Comparison of ENCODE assay signal across 8 mouse cellular contexts in genomic region chr12:55720319-55720718, GRCm38 (mm10).
DNase-seq lines count a peak whose midpoint lies in the region; ATAC-seq and TF ChIP-seq lines count a peak whose summit lies in the region.

No protein-coding gene starts in this region.

- H3K9me3 ChIP-seq in hindbrain, postnatal 0 days (ENCODE audit: low read length): no peaks in the 10 kb centered on the region
- H3K9me3 ChIP-seq in hindbrain, embryonic 10.5 days: no peaks in the 10 kb centered on the region
- no peaks in the 10 kb centered on the region for H3K9me3 ChIP-seq in CH12.LX (replicated peaks; ENCODE audit: low read length)

- no peak for TF ChIP-seq EP300 in CH12.LX (IDR thresholded peaks at IDR 0.05; ENCODE audit: low read length)

- no peak overlapping the region for H3K9ac ChIP-seq in hindbrain, postnatal 0 days (replicated peaks; ENCODE audit: low read length)
- no peak overlapping the region for H3K9ac ChIP-seq in CH12.LX (ENCODE audit: insufficient read depth, low read depth)

- H3K4me1 ChIP-seq in hindbrain, postnatal 0 days (ENCODE audit: insufficient read depth, low read length): no peaks in the 10 kb centered on the region
- no peaks in the 10 kb centered on the region for H3K4me1 ChIP-seq in hindbrain, embryonic 10.5 days (replicated peaks)
- peaks cover 0 to 12% of the 10 kb centered on the region in 2 experiments; a peak in 2 of 4 replicates for H3K4me1 ChIP-seq in CH12.LX (ENCODE audit: control insufficient read depth in 1 of 2, insufficient read depth in 2 of 2)

- TF ChIP-seq CTCF in hindbrain, postnatal 0 days (IDR thresholded peaks at IDR 0.05; ENCODE audit: low read depth): peak; percentile 80
- peak; percentile 47 to 81; a peak in 3 of 4 replicates for TF ChIP-seq CTCF in CH12.LX (conservative IDR thresholded peaks at IDR 0.05 in 1 of 2, IDR thresholded peaks at IDR 0.05 in 1 of 2; ENCODE audit: low read depth in 2 of 2, low read length in 2 of 2)

- in situ Hi-C loops in CH12.LX (cut with MboI; ENCODE audit: low pct_ligation_motif_present, low pct_unique_long_range_greater_than_20kb, low sequenced_read_pairs): loop anchor here (25.0 kb wide), 1 partner anchor 208 kb away; no protein-coding TSS in a partner anchor

- peaks cover 20% of the 10 kb centered on the region for H3K36me3 ChIP-seq in hindbrain, postnatal 0 days (ENCODE audit: insufficient read depth, low read length)
- H3K36me3 ChIP-seq in hindbrain, embryonic 10.5 days: peaks cover 36% of the 10 kb centered on the region
- peaks cover 21 to 43% of the 10 kb centered on the region in 2 experiments for H3K36me3 ChIP-seq in CH12.LX (replicated peaks in 1 of 2; ENCODE audit: control insufficient read depth in 1 of 2, insufficient read depth in 1 of 2, low read length in 1 of 2)

- TF ChIP-seq RAD21 in CH12.LX (IDR thresholded peaks at IDR 0.05; ENCODE audit: low read depth, low read length): peak; percentile 87

- DNase-seq in hindbrain, postnatal 0 days (ENCODE audit: low spot score): peak; percentile 76
- DNase-seq in hindbrain, embryonic 10.5 days (ENCODE audit: low spot score): no peak
- DNase-seq in 3T3-L1 (ENCODE audit: low read depth, low spot score) (peak; percentile 69), CH12.LX (ENCODE audit: extremely low read depth) (peak; percentile 49)
- DNase-seq in embryo, embryonic 11.5 days (ENCODE audit: low read depth, low spot score): peak; percentile 8
- no peak for DNase-seq in spleen, postnatal 10 days (ENCODE audit: low spot score in 2 of 2)
- DNase-seq in cerebellum, adult 11-12 months: no peak
- DNase-seq in kidney, postnatal 25 days: no peak

- H3K4me2 ChIP-seq in hindbrain, postnatal 0 days (ENCODE audit: low read depth, low read length): no peak overlapping the region
- H3K4me2 ChIP-seq in CH12.LX (ENCODE audit: insufficient read depth, low read depth, poor library complexity, severe bottlenecking): no peak overlapping the region

- no peaks in the 10 kb centered on the region for H3K27me3 ChIP-seq in hindbrain, postnatal 0 days (ENCODE audit: insufficient read depth, low read length)
- H3K27me3 ChIP-seq in hindbrain, embryonic 10.5 days (ENCODE audit: insufficient read depth, poor library complexity, severe bottlenecking): no peaks in the 10 kb centered on the region
- H3K27me3 ChIP-seq in CH12.LX (replicated peaks): no peaks in the 10 kb centered on the region

- WGBS in hindbrain, postnatal 0 days: 58% methylated on average over 1 of the region's 1 CpGs
- 68% methylated on average over 1 of the region's 1 CpGs for WGBS in hindbrain, embryonic 10.5 days

- dilution Hi-C loops in CH12.LX (cut with MboI; ENCODE audit: extremely low pct_ligation_motif_present, extremely low pct_unique_long_range_greater_than_20kb, low sequenced_read_pairs): no loop called here

- no peak overlapping the region for H3K4me3 ChIP-seq in hindbrain, postnatal 0 days (ENCODE audit: low read length)
- no peak overlapping the region for H3K4me3 ChIP-seq in hindbrain, embryonic 10.5 days
- H3K4me3 ChIP-seq in CH12.LX (replicated peaks in 1 of 3; ENCODE audit: low read depth in 2 of 3, low read length in 2 of 3, poor library complexity in 1 of 3): no peak overlapping the region

- TF ChIP-seq POLR2A in CH12.LX (IDR thresholded peaks at IDR 0.05; ENCODE audit: low read depth, low read length): no peak

- H3K27ac ChIP-seq in hindbrain, postnatal 0 days: no peak overlapping the region
- no peak overlapping the region for H3K27ac ChIP-seq in hindbrain, embryonic 10.5 days
- no peak overlapping the region for H3K27ac ChIP-seq in CH12.LX (ENCODE audit: insufficient read depth, low read depth)

- no peaks in the 10 kb centered on the region for H3K79me2 ChIP-seq in CH12.LX (replicated peaks; ENCODE audit: control insufficient read depth, extremely low read depth, insufficient read depth, poor library complexity, severe bottlenecking)

- no peak for ATAC-seq in hindbrain, postnatal 0 days

TF ChIP-seq in CH12.LX, 34 proteins besides CTCF, POLR2A, EP300 and RAD21:
- TF ChIP-seq CHD1 (IDR thresholded peaks at IDR 0.05; ENCODE audit: low read depth, low read length) (no peak), SMC3 (IDR thresholded peaks at IDR 0.05; ENCODE audit: low read depth, low read length) (peak; percentile 65), ZKSCAN1 (IDR thresholded peaks at IDR 0.05; ENCODE audit: borderline replicate concordance, low read depth, low read length) (no peak), CHD2 (IDR thresholded peaks at IDR 0.05; ENCODE audit: low read length) (no peak), JUND (conservative IDR thresholded peaks at IDR 0.05; ENCODE audit: low read depth, low read length) (no peak), IRF4 (IDR thresholded peaks at IDR 0.05; ENCODE audit: low read depth, low read length) (no peak)
TF ChIP-seq in CH12.LX: peak in this region for 1.

Comparison
In these comparisons a context has a peak if more than half of its experiments do, and no peak if none do; other contexts are left out.
1. DNase-seq: peak in hindbrain, postnatal 0 days (single experiment), 3T3-L1 (single experiment), CH12.LX (single experiment) and embryo, embryonic 11.5 days (single experiment); none in hindbrain, embryonic 10.5 days (single experiment), spleen, postnatal 10 days (0 of 2), cerebellum, adult 11-12 months (single experiment) and kidney, postnatal 25 days (0 of 2).